In genomic region chr5:149983621-149984020, GRCm38 (mm10) we compare ENCODE assay signal across 17 mouse cellular contexts. TPM values are rescaled to one million over a fixed set of nuclear protein-coding genes. Genes with fewer than 3 reads are reported as not detected.
DNase-seq lines count a peak whose midpoint lies in the region; ATAC-seq and TF ChIP-seq lines count a peak whose summit lies in the region.
"Had no signal": no experiment of that assay in that cellular context is flagged by ENCODE, and none has a peak within 500 bp of the region (broad histone marks: within the 10 kb centered on the region; RNA-seq: fewer than 3 reads in every experiment).

No protein-coding gene starts in this region.

- H3K9me3 ChIP-seq in hindbrain, embryonic 14.5 days (ENCODE audit: control insufficient read depth, low read length): no peaks in the 10 kb centered on the region
- H3K9me3 ChIP-seq: lung, embryonic 15.5 days had no signal

- no peaks in the 10 kb centered on the region for H3K36me3 ChIP-seq in hindbrain, embryonic 14.5 days (replicated peaks; ENCODE audit: control insufficient read depth, insufficient read depth)
- H3K36me3 ChIP-seq: lung, embryonic 15.5 days had no signal

- WGBS in hindbrain, embryonic 14.5 days: 91% methylated on average over 4 of the region's 4 CpGs

- H3K4me3 ChIP-seq in layer of hippocampus, adult 2 months: no peak overlapping the region
- no peak overlapping the region for H3K4me3 ChIP-seq in hindbrain, embryonic 14.5 days (replicated peaks; ENCODE audit: low read length)
- H3K4me3 ChIP-seq: erythroblast, embryonic 14.5 days; lung, embryonic 15.5 days had no signal

- no peak overlapping the region for H3K27ac ChIP-seq in layer of hippocampus, adult 2 months
- H3K27ac ChIP-seq in hindbrain, embryonic 14.5 days: no peak overlapping the region
- H3K27ac ChIP-seq: lung, embryonic 15.5 days had no signal

- no peaks in the 10 kb centered on the region for H3K4me1 ChIP-seq in hindbrain, embryonic 14.5 days (replicated peaks; ENCODE audit: control insufficient read depth, insufficient read depth, low read length)
- H3K4me1 ChIP-seq: lung, embryonic 15.5 days had no signal

- no peaks in the 10 kb centered on the region for H3K27me3 ChIP-seq in hindbrain, embryonic 14.5 days (ENCODE audit: control insufficient read depth, insufficient read depth, low read length)
- H3K27me3 ChIP-seq: lung, embryonic 15.5 days had no signal

- ATAC-seq in erythroblast, adult 5-6 weeks (replicated peaks; ENCODE audit: low FRiP score, poor library complexity, severe bottlenecking): no peak
- ATAC-seq in hindbrain, embryonic 14.5 days (ENCODE audit: low FRiP score): no peak
- ATAC-seq: inflammation-experienced regulatory T-cells, adult 6 months had no signal

- H3K9ac ChIP-seq in hindbrain, embryonic 14.5 days: no peak overlapping the region
- H3K9ac ChIP-seq: lung, embryonic 15.5 days had no signal

- peak; percentile 4 for DNase-seq in gastrocnemius, adult 18-20 months (ENCODE audit: low spot score)
- DNase-seq in gastrocnemius, postnatal 25 days: no peak
- DNase-seq in layer of hippocampus, adult 2 months (ENCODE audit: low spot score in 2 of 2): peak in 1 of 2 experiments; percentile 22
- DNase-seq in layer of hippocampus, adult 9-11 months: no peak
- DNase-seq in testis, postnatal 10 days (ENCODE audit: low spot score): peak; percentile 54
- no peak for DNase-seq in testis, postnatal 14 days (ENCODE audit: low spot score)
- DNase-seq in hindbrain, embryonic 14.5 days (ENCODE audit: low spot score): no peak
- DNase-seq: left cerebral cortex, postnatal 4 days; thymus, postnatal 36 days had no signal

- peak; percentile 71 for TF ChIP-seq CTCF in layer of hippocampus, adult 2 months (conservative IDR thresholded peaks at IDR 0.05)

- no peak overlapping the region for H3K4me2 ChIP-seq in hindbrain, embryonic 14.5 days (replicated peaks)
- H3K4me2 ChIP-seq: lung, embryonic 15.5 days had no signal

RNA-seq across cellular contexts. Expression of gene Rxfp2, which starts 34.9 kb away (rescaled TPM):
- total RNA-seq in gastrocnemius, adult 18-20 months (2021): not detected
- not detected for total RNA-seq in gastrocnemius, postnatal 25 days (2021)
- under 1 TPM in 1 of 2 experiments, not detected in 1; 0.29 TPM for total RNA-seq in layer of hippocampus, adult 2 months (2021)
- total RNA-seq in erythroblast, adult 5-6 weeks (2015; ENCODE audit: low replicate concordance): not detected in 2 replicates
- total RNA-seq in erythroblast, adult 5-6 weeks (2017; ENCODE audit: low replicate concordance): not detected in 2 replicates
- polyA plus RNA-seq in hindbrain, embryonic 14.5 days (2014; fragmentation: Nextera tagmentation; extraction: Ambion mirVana): 0.52 and 0.70 TPM in 2 replicates
- total RNA-seq: common myeloid progenitor, adult 5-6 weeks; granulocyte monocyte progenitor cell, adult 5-6 weeks; monocyte, adult 5-6 weeks had no signal
- polyA plus RNA-seq: C2C12; erythroblast, embryonic 14.5 days; inflammation-experienced regulatory T-cells, adult 6 months had no signal

Comparison
In these comparisons a context has a peak if more than half of its experiments do, and no peak if none do; other contexts are left out.
1. DNase-seq: peak in gastrocnemius, adult 18-20 months (single experiment) and testis, postnatal 10 days (single experiment); none in gastrocnemius, postnatal 25 days (single experiment), layer of hippocampus, adult 9-11 months (single experiment), testis, postnatal 14 days (single experiment) and hindbrain, embryonic 14.5 days (single experiment).